Mouse (Mus musculus) bone marrow, adult 2 months (tissue): ENCODE data around the gene Hist2h3c2. TPM values are rescaled to one million over a fixed set of nuclear protein-coding genes. Genes with fewer than 3 reads are reported as not detected.
A peak's percentile ranks its signal among the peaks of the same experiment; 100 is the strongest.
"Not testable (repeated sequence)": the region's sequence is repeated elsewhere in the genome, so short reads cannot be mapped to it uniquely, and the experiment has no call there.

Source experiments
- H3K27ac ChIP-seq: fragments of 200-500 bp; 2 replicates; pipeline ENCODE4 v1.5.1; 2012; ENCODE audit warnings: low read depth, mild to moderate bottlenecking, control low read depth, inconsistent platforms, low read length; ENCODE audit not compliant: control insufficient read depth, poor library complexity, insufficient read depth
- H3K4me1 ChIP-seq: fragments of 200-500 bp; 2 replicates; pipeline ENCODE4 v1.6.1; 2011; ENCODE audit warnings: low read length; ENCODE audit not compliant: control insufficient read depth, insufficient read depth
- H3K4me3 ChIP-seq: fragments of 200-500 bp; replicated peaks from 2 replicates; pipeline ENCODE3; 2011; ENCODE audit warnings: mild to moderate bottlenecking, low read depth, low read length, control low read depth; ENCODE audit not compliant: control insufficient read depth
- CTCF ChIP-seq: fragments of 200-500 bp; IDR thresholded peaks from 2 replicates; pipeline ENCODE4 v1.5.1; 2011; ENCODE audit warnings: low read length, control low read depth; ENCODE audit not compliant: control insufficient read depth, insufficient read depth
- POLR2A ChIP-seq: fragments of 200-500 bp; IDR thresholded peaks from 2 replicates; pipeline ENCODE4 v1.6.1; 2011; ENCODE audit warnings: low read depth, mild to moderate bottlenecking, control low read depth, low read length, borderline replicate concordance; ENCODE audit not compliant: control insufficient read depth
- WGBS: fragments of 180-500 bp; shearing (Covaris S2); methylation state at CpG from one replicate; pipeline ENCODE4 v1.1.7; 2018; 5-methylcytosine and 5-hydroxymethylcytosine counted together
- polyA plus RNA-seq: library from polyadenylated mRNA; stranded (reverse); fragments of >200 nt; gene quantifications from 2 replicates; pipeline ENCODE4 v1.2.4, GENCODE M21; 2011; ENCODE audit warnings: low replicate concordance; ENCODE audit not compliant: missing spikeins, insufficient read depth, insufficient read length

The Hist2h3c2 gene
- polyA plus RNA-seq, 1 experiment = 79.9 TPM

GRCm38 (mm10) chr3:96269511-96270474 lies 30.9 kb upstream of the Hist2h3c2 start, which contains the start of gene Hist2h2bb:
Gene Hist2h2bb (plus strand): TSS chr3:96269752.
- peak within 1 kb of the TSS; percentile 75 for H3K4me3 ChIP-seq
- under 1% methylated on average over 45 of the region's 45 CpGs for WGBS
- TF ChIP-seq POLR2A = peak; percentile 93
- TF ChIP-seq CTCF = no peak
- H3K4me1 ChIP-seq = no peaks in the 10 kb centered on the region; the same call in 1 of the 2 replicates
- H3K27ac ChIP-seq = peak within 1 kb of the TSS; percentile 98

- H3K4me3 ChIP-seq = peak overlapping the region; percentile 64
- under 1% methylated on average over 13 of the region's 44 CpGs for WGBS
- not testable (repeated sequence) for H3K4me1 ChIP-seq
- H3K27ac ChIP-seq = peak overlapping the region; percentile 98
- peak; percentile 95; the same call in 1 of the 2 replicates for TF ChIP-seq POLR2A
These were observed 29.9 kb upstream of the Hist2h3c2 start for GRCm38 (mm10) chr3:96268776-96269378.

DNA sequence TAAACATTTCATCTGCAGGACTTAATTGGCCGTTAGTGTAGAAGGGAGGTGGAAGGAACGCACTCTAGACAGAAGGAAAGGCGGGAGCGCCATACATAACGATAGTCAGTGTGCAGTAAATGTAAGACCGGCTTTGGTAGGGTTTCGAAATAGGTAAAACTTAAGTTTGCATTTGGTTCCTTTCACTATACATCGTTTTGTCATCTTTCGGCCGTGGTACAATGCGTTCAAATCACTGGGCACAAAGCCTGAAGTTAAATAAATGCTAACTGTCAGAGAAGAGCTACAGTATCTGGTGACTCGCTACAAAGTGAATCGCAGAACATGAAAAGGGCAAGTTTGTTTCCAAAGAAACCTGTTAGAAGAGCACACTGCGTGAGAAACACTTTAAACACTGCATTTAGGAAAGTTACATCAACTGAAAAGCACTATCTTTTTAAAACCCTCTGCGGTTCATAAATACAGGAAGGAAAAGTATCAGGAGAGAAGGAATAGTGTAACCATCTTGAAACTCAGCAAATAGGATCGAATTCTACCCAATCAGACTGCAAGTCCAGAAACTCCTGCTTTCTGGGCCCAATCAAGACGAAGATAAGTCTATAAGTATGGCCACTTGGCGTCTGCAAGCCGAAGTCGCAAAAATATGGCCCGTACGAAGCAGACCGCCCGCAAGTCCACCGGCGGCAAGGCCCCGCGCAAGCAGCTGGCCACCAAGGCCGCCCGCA lies 29.3 kb upstream of the Hist2h3c2 start, which contains the start of gene Hist2h3b:
TSS of gene Hist2h3b (plus strand) at position 604 of the 725 bp plus-strand sequence.
- WGBS = 12% methylated on average over 28 of the region's 30 CpGs
- Histone ChIP-seq H3K27ac (peak within 1 kb of the TSS; percentile 98), H3K4me1 (no peaks in the 10 kb centered on the region; the same call in 1 of the 2 replicates), H3K4me3 (peak within 1 kb of the TSS; percentile 75)
- TF ChIP-seq POLR2A (peak; percentile 96; the same call in 1 of the 2 replicates), CTCF (no peak)

- TF ChIP-seq POLR2A = no peak
- TF ChIP-seq CTCF = no peak
- no peak overlapping the region for H3K4me3 ChIP-seq
- no peaks in the 10 kb centered on the region; the same call in 1 of the 2 replicates for H3K4me1 ChIP-seq
- WGBS = 71% methylated on average over 4 of the region's 4 CpGs
- H3K27ac ChIP-seq = peak overlapping the region; percentile 59
These were observed 28.6 kb upstream of the Hist2h3c2 start for GRCm38 (mm10) chr3:96267541-96267940.

DNA sequence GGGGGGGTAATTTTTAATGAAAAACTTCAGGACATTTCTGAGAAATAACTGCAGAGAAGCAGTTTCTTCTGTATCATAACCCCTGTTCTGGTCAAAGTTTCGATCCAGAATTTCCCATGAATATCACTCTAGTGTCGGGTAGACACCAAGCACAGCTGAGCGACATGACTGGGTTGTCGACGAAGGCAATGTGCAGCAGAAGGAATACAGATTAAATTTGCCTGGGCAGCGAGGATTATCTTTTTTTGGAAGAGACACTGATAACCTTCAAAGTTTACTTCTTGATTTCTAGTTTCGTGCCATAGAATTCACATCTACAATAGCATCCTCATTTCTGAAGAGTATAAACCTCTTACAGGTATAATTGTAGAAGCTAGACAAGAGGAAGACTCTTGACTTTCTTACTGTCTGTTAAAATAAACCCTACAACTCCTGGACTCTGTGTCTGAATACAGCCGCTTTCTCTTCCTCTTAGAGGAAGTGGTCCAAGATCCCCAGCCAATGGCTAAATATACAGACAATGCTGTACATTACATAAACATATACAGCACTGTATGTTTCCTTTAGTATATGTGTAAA lies 27.3 kb upstream of the Hist2h3c2 start:
- no peak for TF ChIP-seq CTCF
- no peak for TF ChIP-seq POLR2A
- WGBS = 59% methylated on average over 8 of the region's 8 CpGs
- Histone ChIP-seq H3K27ac (no peak overlapping the region), H3K4me3 (no peak overlapping the region), H3K4me1 (no peaks in the 10 kb centered on the region; the same call in 1 of the 2 replicates)

DNA sequence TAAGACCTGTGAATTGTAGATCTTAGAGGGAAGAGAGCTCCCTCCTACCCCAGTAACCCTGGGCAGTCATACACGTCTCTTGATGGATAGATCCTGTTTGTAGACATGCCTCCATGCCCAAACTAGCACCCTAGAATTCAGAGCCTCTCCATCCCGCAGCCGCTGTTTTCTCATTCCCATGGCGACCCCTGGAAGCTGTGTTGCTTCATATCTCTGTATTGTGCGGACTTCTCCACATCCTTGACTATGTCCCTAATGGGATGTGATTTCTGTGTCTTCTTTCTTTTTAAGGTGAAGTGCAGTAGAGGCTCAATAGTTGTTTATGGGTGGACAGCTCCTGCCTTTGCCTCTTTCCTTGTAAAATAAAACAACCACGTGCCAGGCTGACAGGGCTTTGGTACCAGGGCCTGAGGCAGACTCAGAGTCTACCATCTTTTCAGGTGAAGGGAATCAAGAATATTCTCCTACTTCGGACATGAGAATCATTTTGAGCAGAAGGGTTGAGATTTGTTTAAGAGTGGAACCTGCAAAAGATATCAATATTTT lies 25.6 kb upstream of the Hist2h3c2 start:
- peak overlapping the region; percentile 97; the same call in 1 of the 2 replicates for H3K27ac ChIP-seq
- WGBS = 53% methylated on average over 7 of the region's 7 CpGs
- TF ChIP-seq CTCF (no peak), POLR2A (no peak)
- H3K4me1 ChIP-seq = no peaks in the 10 kb centered on the region; the same call in 1 of the 2 replicates
- peak overlapping the region; percentile 26 for H3K4me3 ChIP-seq
